Mouse (Mus musculus) liver, embryonic 14.5 days (tissue): ENCODE results near the gene Pstpip1. TPM values are rescaled to one million over a fixed set of nuclear protein-coding genes. Genes with fewer than 3 reads are reported as not detected.

Experiments used
- ATAC-seq: fragments of 200-750 bp; cut with Nextera tagmentation; 2 replicates; pipeline ENCODE4 v1.8.0; 2017; ENCODE audit warnings: moderate number of reproducible peaks, mild to moderate bottlenecking, moderate library complexity; ENCODE audit not compliant: insufficient read depth
- DNase-seq, 3 experiments: peaks; one replicate each; pipeline ENCODE4 v3.0.0-alpha.2; 2012 to 2013; ENCODE audit warnings: low read depth in 3 of 3, low spot score in 3 of 3
- H3K27ac ChIP-seq: fragments of 300-500 bp; sonication (generic); 2 replicates; pipeline ENCODE4 v1.5.1; 2014; ENCODE audit warnings: moderate library complexity, mild to moderate bottlenecking, control low read depth, inconsistent platforms
- H3K27me3 ChIP-seq: fragments of 300-500 bp; sonication (generic); 2 replicates; pipeline ENCODE4 v1.6.1; 2014; ENCODE audit warnings: mild to moderate bottlenecking, low read length, moderate library complexity; ENCODE audit not compliant: control insufficient read depth, insufficient read depth
- H3K36me3 ChIP-seq: fragments of 300-500 bp; sonication (generic); replicated peaks from 2 replicates; pipeline ENCODE4 v1.6.1; 2014; ENCODE audit warnings: low read depth; ENCODE audit not compliant: control insufficient read depth, insufficient read depth
- H3K4me1 ChIP-seq, 2 experiments: fragments of 200-500 bp in 1 of 2; fragments of 300-500 bp in 1 of 2; sonication (generic) in 1 of 2; replicated peaks; 2 replicates each; pipeline ENCODE4 v1.6.1; 2012 to 2014; ENCODE audit warnings: antibody characterized with exemption in 1 of 2, inconsistent platforms in 1 of 2, low read length in 1 of 2; ENCODE audit not compliant: control insufficient read depth in 2 of 2, insufficient read depth in 2 of 2
- H3K4me2 ChIP-seq: fragments of 300-500 bp; sonication (generic); 2 replicates; pipeline ENCODE4 v1.6.1; 2014; ENCODE audit warnings: low read depth, mild to moderate bottlenecking, control low read depth, moderate library complexity
- H3K4me3 ChIP-seq, 2 experiments: fragments of 200-500 bp in 1 of 2; fragments of 300-500 bp in 1 of 2; sonication (generic) in 1 of 2; 2 replicates each; pipeline ENCODE4 v1.5.1; 2012 to 2014; ENCODE audit warnings: low read depth in 2 of 2, low read length in 2 of 2, mild to moderate bottlenecking in 2 of 2, control low read depth in 1 of 2, inconsistent platforms in 1 of 2, moderate library complexity in 1 of 2; ENCODE audit not compliant: insufficient read depth in 1 of 2
- H3K9ac ChIP-seq: fragments of 300-500 bp; sonication (generic); replicated peaks from 2 replicates; pipeline ENCODE4 v1.6.1; 2014; ENCODE audit warnings: mild to moderate bottlenecking, control low read depth, moderate library complexity
- H3K9me3 ChIP-seq: fragments of 300-500 bp; sonication (generic); 2 replicates; pipeline ENCODE4 v1.6.1; 2016; ENCODE audit warnings: low read length, mixed read lengths; ENCODE audit not compliant: control insufficient read depth
- CTCF ChIP-seq: IDR thresholded peaks from 2 replicates; pipeline ENCODE4 v1.5.1; 2016; ENCODE audit warnings: antibody characterized with exemption, low read depth, control low read depth
- EP300 ChIP-seq: IDR thresholded peaks from 2 replicates; pipeline ENCODE4 v1.6.1; 2016; ENCODE audit warnings: antibody characterized with exemption, low read depth
- WGBS: fragments of 180-500 bp; shearing (Covaris S2); extraction: QIAGEN DNeasy Blood & Tissue Kit; methylation state at CpG from one replicate; pipeline ENCODE4 v1.1.7; 2014; ENCODE audit not compliant: insufficient replicate concordance; 5-methylcytosine and 5-hydroxymethylcytosine counted together
- polyA plus RNA-seq, 2 experiments: library from polyadenylated mRNA; depleted of rRNA in 1 of 2; stranded (reverse) in 1 of 2; unstranded in 1 of 2; fragments of >200 nt; fragmentation: Nextera tagmentation in 1 of 2; extraction: Ambion mirVana in 1 of 2; gene quantifications; 2 replicates each; pipeline versions ENCODE4 v1.2.1 to v1.2.3; 2012 to 2014

The Pstpip1 gene
- polyA plus RNA-seq, 2 experiments: 1.8 to 3.9 TPM

DNA sequence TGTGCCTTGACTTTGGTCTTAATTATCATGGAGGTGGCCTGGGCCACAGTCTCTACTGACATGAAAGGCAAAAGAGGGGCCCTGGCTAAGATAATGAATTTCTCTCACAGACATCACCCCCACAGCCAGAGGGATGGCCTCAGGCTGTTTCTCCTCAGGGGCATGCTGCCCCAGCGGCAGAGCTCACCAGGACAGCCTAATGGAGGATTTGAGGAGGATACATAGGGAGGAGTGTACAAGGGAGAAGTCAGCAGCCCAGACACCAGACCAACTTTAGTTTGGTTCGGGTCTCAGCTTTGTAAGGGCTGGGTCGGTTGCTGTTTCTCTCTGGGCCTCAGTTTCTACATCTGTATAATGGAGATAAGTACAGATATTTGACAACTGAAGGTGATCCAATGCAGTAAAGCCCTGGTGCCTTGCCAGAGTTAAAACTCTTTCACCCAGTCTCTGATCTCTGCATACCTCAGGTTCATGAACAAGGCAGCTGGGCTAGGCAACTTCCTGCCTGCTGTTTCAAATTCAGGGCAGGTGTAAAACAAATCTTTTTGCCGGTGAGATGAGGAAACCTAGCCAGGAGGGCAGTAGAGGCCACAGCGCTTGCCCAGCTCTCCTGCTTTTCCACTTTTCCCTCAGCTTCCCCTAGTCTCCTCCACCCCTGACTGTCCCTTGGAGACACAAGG, 924 bp downstream of the Pstpip1 start:
- Histone ChIP-seq H3K4me2 (peak overlapping the region; percentile 13; the same call in 1 of the 2 replicates), H3K9me3 (no peaks in the 10 kb centered on the region), H3K4me1 (no peaks in the 10 kb centered on the region), H3K9ac (no peak overlapping the region), H3K27ac (no peak overlapping the region), H3K36me3 (no peaks in the 10 kb centered on the region), H3K27me3 (no peaks in the 10 kb centered on the region), H3K4me3 (peak overlapping the region; percentile 19 to 22)
- ATAC-seq (no peak), DNase-seq (no peak)
- WGBS: 34% methylated on average over 5 of the region's 5 CpGs
- TF ChIP-seq CTCF: no peak
- TF ChIP-seq EP300: no peak

DNA sequence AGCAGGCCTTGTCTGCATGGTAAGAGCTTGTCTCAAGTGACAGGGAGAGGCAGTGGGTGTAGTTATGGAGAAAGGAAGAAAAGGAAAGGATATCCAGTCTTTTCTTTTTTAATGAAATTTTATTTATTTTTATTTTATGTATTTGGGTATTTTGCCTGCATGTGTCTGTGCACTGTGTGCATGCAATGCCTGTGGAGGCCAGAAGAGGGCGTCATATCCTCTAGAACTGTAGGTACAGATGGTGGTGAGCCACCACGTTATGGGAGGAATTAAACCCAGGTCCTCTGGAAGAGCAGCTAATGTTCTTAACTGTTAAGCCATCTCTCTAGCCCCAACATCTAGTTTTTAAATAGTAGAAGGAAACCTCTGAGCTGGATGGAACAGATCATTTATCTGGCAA, 2.3 kb downstream of the Pstpip1 start:
- Histone ChIP-seq H3K27ac (no peak overlapping the region), H3K4me3 (no peak overlapping the region), H3K4me2 (no peak overlapping the region), H3K27me3 (no peaks in the 10 kb centered on the region), H3K36me3 (no peaks in the 10 kb centered on the region), H3K4me1 (no peaks in the 10 kb centered on the region), H3K9me3 (no peaks in the 10 kb centered on the region), H3K9ac (no peak overlapping the region)
- no peak for TF ChIP-seq EP300
- peak; percentile 49 for TF ChIP-seq CTCF
- no peak for DNase-seq
- ATAC-seq: no peak
- 11% methylated on average over 2 of the region's 2 CpGs for WGBS

DNA sequence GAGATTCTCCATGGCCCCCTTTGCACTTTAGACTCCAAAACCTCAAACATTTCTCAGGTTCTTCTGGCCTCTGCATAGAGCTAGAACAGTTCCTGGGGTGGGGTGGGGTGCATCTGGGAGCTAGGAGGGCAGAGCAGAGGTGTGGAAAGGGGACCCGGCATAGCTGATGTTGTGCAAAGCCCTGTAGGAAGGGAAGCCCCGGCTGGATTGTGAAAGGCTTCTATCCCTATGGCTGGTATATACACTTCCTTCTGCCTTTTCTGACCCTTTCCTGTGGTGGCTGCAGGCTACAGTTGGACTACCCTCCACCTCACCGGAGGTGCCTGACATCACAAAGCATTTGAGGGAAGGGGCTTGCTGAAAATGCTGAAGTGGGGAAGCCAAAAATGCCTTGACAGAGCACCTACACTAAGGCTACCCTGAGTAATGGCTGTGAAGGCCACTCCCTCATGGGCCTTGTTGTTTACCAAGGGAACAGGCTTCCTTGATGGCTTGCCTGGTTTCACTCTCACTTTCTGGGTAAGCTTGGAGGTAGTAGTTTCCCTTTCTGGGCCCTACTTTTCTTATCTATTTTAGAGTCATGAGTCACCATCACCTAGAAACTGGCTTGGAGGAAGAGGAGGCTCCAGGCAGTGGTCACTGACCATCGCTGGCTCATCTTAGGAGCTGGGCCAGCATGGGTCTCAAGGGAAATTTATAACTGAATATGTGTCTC, 8.0 kb downstream of the Pstpip1 start:
- TF ChIP-seq CTCF (no peak), EP300 (no peak)
- ATAC-seq (no peak), DNase-seq (no peak)
- H3K4me2 ChIP-seq: no peak overlapping the region
- WGBS: 30% methylated on average over 4 of the region's 4 CpGs
- H3K27ac ChIP-seq: no peak overlapping the region
- no peak overlapping the region for H3K9ac ChIP-seq
- no peaks in the 10 kb centered on the region for H3K27me3 ChIP-seq
- no peaks in the 10 kb centered on the region for H3K36me3 ChIP-seq
- no peak overlapping the region for H3K4me3 ChIP-seq
- H3K4me1 ChIP-seq: peaks cover 0 to 6% of the 10 kb centered on the region in 2 experiments; a peak in 1 of 4 replicates
- H3K9me3 ChIP-seq: no peaks in the 10 kb centered on the region

DNA sequence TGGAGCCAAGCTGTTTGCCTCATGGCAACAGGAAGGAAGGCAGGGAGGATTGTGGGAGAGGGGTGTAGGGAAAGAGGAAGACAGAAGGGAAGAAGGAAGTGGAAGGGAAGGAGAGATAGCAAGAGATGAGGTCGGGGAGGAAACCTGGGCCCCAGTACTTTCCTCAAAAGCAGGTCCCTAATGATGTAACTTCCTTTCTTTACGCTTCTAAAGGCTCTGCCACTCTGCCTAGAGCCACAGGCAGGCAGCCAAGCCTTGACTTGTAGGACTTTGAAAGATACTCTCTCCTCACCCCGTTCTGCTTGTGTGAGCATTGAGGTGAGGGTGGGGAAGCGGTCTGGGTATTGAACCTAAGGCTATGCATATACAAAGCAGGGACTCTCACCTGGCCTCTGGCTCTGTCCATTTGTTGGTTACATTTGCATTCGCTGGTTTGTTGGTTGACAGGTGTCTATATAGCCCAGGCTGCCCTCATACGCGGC, 10.3 kb downstream of the Pstpip1 start:
- peaks cover 0 to 6% of the 10 kb centered on the region in 2 experiments; a peak in 1 of 4 replicates for H3K4me1 ChIP-seq
- H3K4me2 ChIP-seq: no peak overlapping the region
- no peak overlapping the region for H3K27ac ChIP-seq

DNA sequence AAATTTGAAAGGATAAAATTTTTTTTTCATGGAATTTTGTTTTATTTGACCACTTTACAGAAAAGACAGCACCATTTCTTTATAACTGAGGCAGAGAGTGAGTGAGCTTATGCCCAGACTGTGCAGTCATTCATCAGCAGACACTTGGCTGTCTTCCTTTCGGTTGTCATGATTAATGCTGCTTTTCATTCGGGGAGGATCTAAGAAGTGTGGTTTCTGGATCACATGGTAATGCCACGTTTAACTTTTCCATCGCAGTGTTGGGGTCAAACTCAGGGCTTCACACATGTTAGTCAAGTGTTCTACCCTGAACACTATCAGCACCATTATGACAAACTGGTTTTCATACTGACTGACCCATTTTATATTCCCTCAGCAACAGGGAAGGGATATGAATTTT, 11.3 kb downstream of the Pstpip1 start:
- DNase-seq (no peak), ATAC-seq (no peak)
- H3K36me3 ChIP-seq: no peaks in the 10 kb centered on the region
- no peak overlapping the region for H3K9ac ChIP-seq
- no peak overlapping the region for H3K4me3 ChIP-seq
- H3K4me2 ChIP-seq: no peak overlapping the region
- no peaks in the 10 kb centered on the region for H3K9me3 ChIP-seq
- H3K4me1 ChIP-seq: peaks cover 0 to 6% of the 10 kb centered on the region in 2 experiments; a peak in 1 of 4 replicates
- no peak for TF ChIP-seq CTCF
- TF ChIP-seq EP300: no peak
- 32% methylated on average over 4 of the region's 4 CpGs for WGBS
- no peak overlapping the region for H3K27ac ChIP-seq
- no peaks in the 10 kb centered on the region for H3K27me3 ChIP-seq

More for the DNA sequence above, 10.3 kb downstream of the Pstpip1 start:
- no peak for ATAC-seq
- WGBS: 43% methylated on average over 7 of the region's 7 CpGs
- no peaks in the 10 kb centered on the region for H3K27me3 ChIP-seq
- no peak for DNase-seq
- TF ChIP-seq EP300 (no peak), CTCF (no peak)
- no peaks in the 10 kb centered on the region for H3K36me3 ChIP-seq
- H3K9ac ChIP-seq: no peak overlapping the region
- H3K9me3 ChIP-seq: no peaks in the 10 kb centered on the region
- no peak overlapping the region for H3K4me3 ChIP-seq
